Mouse (Mus musculus): ENCODE results near the gene Gm45713.
A peak's percentile ranks its signal among the peaks of the same experiment; 100 is the strongest.
"Not testable (repeated sequence)": the region's sequence is repeated elsewhere in the genome, so short reads cannot be mapped to it uniquely, and the experiment has no call there.

Gene Gm45713

DNA sequence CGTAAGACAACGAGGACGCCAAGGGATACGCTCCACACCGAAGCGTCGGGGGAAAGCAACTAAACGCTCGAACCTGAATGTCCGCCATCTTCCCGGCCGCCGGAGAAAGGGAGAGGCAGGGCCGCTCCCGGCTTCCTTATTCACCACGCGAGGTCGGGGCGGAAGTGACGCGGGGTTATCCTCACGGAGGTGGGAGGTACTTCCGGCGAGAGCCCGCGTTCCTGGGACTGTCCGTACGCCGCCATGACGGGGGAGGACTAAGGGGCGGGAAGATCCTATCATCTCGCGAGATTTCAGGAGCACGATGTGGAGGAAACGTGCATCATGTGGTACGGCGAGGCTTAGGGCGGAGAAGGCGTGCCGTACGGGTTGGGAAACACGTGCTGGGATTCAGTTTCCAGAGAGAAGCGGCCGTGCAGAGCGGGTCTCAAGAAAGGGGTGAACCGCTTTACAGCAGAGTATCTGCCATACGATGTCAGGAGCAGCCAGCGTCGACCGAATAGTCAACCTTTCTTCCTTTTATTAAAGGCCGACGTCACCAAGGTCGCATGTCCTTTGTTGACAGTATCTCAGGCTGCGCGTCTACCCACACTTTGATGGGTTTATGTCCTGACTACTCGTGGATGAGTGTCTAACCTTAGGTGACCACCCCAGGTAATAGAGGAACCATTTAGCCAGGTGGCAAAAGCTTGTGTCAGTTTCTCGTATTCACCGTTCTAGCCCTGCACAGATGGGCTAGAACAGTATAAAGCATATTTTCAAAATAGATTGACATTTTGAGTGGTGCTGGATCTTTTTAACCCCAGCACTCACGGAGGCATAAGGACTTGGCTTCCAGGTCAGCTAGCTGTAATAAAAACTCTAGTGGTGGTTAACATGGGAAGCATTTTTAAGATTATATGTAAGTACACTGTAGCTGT, 11.5 kb downstream of the Gm45713 start, which contains the start of gene Rps11:
Gene Rps11, minus strand, starts transcription at position 216 of the 920 bp plus-strand sequence.
- peak; percentile 97 to 98 for DNase-seq (ENCODE audit: low spot score in 2 of 2)

DNA sequence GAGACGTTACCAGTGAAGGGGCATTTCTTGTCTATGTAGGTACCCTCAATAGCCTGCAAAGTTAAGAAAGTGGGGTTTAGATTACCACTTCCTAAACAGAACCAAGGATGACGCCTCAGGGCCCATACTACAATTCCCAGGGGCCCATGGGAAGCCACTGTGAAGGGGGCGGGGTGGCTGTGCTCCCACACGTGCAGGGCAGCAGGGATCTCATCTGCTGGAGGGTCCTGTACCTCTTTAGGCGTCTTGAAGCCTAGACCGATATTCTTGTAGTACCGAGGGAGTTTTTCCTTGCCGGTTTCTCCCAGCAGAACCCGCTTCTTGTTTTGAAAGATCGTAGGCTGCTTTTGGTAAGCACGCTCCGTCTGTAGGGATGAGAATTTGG, 12.9 kb downstream of the Gm45713 start:
- DNase-seq (ENCODE audit: low spot score in 2 of 2), result no peak

DNA sequence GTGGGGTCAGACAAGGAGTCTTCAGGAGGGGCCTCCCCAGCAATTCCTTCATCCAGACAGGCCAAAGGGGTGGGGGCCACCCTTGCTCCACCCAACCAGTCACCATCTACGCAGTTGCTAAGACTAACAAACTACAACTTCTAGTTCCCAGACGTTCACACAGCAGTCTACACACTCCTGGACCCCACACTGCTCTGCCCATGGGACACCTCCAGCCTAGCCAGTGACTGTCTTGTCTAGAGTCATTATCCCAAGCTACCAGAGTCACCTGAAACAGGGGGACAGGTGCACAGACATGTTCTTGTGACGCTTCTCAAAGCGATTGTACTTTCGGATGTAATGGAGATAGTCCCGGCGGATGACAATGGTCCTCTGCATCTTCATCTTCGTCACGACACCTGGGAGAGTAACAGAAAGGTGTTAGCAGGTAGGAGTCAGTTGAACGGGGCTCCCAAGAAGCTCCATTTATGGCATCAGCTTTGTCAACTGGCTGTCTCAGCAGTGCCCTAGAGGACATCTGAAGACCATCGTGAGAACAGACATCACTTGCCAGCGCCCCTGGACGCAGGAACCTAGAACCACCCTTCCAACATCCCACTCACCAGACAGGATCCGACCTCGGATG, 13.4 kb downstream of the Gm45713 start:
- DNase-seq (ENCODE audit: low spot score in 2 of 2), result no peak

DNA sequence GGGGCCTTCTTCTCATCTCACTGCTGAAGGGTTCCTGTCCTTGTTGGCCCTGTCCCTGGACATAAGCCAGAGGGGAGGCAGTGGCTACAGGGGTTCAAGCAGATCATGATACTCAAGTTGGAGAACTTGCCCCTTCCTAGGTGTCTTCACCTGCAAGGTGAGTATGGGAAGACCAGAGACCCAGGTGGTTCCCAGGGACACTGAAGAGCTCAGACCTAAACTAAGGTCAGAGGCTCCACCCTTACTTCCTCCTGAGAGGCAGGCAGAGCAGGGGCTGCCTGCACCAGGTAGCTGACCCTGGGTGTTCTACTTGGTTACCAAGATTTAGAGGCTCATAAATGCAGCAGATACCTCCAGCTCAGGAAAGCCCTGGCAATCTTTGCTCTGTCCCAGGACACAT, 14.1 kb downstream of the Gm45713 start:
- DNase-seq (ENCODE audit: low spot score in 2 of 2), result no peak

DNA sequence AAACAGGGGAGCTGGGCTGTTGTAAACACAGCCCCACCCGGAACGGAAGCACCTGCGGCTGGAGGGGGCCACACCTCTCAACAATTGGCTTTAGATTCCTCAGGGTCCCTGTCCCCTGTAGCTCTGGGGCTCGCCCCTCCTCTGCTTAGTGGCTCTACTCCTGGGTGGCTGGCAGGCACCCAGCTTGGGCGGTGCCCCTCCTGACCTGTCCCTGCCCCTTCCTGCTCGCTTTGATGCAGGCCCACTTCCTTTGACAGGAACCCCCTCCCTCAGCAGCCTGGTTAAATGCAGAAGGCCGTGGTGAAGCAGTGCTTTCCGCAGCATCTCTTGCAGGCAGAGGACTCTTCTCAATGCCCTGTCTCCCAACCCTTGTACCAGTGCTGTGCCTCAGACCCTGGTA, 14.6 kb downstream of the Gm45713 start:
- DNase-seq (ENCODE audit: low spot score in 2 of 2), result peak; percentile 60 to 75

DNA sequence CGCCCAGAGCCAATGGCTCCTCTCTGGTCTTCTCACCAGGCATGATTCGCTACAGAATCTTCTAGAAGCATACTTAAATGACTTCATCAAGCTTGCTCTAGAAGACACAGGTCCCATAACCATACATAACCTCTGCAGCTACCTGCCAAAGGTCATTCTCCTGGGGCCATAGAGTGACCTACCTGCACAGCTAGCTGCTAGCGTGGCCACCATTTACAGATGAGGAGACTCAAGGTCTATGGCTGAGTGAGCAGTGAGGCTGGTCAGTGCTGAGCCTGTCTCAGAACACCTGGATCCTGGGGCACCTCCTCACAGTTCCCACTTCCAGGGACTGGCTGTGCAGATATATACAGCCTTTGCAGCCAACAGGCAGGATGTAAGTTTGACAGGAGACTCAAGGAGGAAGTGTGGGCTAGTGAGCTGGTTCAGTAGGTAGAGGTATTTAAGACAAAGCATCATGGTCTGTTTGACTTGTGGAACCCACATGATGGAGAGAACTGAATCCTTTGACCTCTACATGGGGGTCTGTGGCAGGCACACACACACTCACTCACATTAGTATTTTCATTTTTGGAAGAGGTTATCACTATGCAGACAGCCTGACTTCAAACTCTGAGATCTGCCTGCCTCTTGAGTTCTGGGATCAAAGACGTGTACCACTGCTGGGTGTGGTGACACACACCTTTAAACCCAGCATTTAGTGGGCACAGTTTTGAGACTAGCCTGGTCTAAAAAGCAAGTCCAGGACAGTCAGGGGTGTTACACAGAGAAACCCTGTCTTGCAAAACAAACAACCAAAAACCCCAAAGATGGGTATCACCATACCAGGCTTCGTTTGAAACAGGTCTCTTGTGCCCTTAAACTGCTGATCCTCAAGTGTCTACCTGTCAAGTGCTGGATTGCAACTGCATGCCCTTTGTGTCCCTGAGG, 16.0 kb downstream of the Gm45713 start:
- DNase-seq (ENCODE audit: low spot score in 2 of 2), result no peak

DNA sequence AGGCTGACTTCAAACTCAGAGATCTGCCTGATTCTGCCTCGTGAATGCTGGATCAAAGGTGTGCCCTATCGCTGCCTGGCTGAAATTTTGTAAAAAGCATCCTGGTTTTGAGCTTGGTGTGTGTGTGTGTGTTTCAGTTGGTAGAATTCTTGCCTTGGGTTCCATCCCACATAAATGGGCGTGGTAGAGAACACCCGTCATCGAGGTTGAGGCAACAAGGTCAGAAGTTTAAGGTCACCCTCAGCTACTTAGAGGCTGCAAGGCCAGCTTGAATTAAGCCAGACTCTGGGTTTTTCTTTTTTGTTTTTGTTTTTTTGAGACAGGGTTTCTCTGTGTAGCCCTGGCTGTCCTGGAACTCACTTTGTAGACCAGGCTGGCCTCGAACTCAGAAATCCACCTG, 17.7 kb downstream of the Gm45713 start:
- DNase-seq (ENCODE audit: low spot score in 2 of 2), result no peak

DNA sequence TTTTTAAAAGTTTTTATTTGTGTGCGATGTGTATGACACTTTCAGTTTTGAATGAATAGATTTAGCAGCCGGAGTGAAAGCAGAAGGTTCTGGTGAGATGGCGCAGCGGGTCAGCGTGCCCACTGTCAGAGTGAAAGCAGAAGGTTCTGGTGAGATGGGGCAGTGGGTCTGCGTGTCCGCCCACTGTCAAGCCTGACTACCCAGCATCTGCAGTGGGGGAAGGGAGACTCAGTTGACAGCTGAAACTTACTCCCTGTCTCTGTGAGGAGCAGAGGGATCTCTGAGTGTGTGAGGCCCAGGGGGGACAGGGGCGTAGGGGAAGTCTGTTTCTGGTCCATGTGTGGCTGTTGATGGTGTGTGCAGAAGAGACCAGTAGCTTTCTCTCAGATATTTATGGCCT, 18.5 kb downstream of the Gm45713 start:
- DNase-seq (ENCODE audit: low spot score in 2 of 2), result no peak

DNA sequence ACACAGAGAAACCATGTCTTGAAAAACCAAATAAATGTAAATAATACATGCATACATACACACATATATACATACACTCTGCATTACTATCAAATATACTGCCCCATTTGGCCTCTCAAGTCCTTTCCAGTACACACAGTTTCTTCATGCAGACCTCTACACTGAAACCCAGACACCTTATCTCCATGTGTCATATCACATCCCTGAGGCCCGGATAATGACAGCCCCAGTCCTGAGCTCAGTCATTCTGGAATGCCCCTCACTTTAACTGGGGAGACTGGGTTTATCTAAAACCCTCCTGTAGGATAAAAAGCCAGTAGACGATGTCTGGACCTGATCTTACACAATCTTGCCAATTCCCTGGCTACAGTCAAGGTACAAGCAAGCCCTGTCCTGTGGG, 22.6 kb downstream of the Gm45713 start:
- no peak for DNase-seq (ENCODE audit: low spot score in 2 of 2)

DNA sequence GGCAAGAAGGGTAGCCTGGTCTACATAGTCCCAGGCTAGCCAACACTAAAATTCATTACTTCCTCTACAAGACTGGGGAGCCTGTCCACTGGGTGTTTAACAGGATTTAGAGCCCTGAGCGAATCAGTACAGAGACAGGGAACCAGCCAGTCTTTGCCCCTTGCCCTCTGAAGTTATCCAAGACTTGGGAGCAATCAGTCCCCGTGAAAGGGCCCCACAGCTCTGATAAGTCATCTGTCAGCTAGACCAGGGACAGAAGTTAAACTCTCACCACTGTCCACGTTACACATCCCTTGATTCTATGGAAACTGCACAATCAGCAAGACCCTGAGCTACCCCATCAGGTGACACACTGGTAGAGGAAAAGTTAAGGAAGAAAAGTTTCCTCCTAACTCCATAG, 23.5 kb downstream of the Gm45713 start:
- no peak for DNase-seq (ENCODE audit: low spot score in 2 of 2)

DNA sequence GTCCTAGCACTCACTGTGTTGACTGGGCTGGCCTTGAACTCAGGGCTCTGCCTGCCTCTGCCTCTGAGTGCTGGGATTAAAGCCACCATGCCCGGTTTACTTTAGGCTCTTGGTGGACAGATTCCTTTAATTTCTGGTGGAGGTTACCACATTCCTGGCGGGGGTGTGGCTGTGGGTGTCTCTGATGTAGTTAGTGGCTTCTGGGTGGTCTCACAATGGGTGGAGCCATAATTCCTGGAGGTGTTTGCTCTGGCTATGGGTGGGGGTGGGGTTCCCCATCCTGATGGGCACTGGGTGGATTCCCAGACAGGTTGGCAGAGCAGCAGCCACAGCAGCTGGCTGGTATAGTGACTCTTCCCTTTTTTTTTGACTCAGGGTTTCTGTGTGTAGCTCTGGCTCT, 24.1 kb downstream of the Gm45713 start:
- DNase-seq (ENCODE audit: low spot score in 2 of 2), result no peak

DNA sequence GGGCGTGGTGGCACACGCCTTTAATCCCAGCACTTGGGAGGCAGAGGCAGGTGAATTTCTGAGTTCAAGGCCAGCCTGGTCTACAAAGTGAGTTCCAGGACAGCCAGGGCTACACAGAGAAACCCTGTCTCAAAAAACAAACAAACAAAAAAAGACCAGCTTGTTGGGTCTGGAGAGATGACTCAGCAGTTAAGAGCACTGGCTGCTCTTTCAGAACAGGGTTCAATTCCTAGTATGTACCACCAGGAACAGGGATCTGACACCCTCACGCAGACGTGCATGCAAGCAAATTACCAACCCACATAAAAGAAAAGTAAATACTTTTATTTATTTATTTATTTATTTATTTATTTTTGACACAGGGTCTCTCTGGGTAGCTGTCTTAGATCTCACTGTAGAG, 25.9 kb downstream of the Gm45713 start:
- DNase-seq (ENCODE audit: low spot score in 2 of 2), result not testable (repeated sequence)

DNA sequence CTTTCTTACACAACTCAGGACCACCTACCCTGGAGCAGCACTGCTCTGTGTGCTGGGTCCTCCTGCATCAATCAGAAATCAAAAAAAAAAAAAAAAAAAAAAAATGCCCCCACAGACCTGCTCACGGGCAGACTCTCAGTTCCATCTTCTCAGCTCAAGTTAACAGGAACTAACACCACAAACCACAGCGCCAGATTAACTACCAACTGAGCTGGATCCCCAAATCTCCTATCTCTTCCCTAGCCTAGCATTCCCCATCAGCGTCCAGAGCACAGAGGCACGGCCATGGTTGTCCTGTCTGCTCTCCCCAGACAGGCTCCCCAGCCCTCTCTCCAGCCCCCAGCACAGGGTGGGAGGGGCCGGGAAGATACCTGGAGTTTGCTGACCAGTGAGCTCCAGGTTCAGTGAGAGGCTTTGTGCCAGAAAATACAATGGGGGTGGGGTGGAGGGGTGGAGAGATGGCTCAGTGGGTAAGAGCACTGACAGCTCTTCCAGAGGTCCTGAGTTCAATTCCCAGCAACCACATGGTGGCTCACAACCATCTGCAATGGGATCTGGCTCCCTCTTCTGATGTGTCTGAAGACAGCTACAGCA, 28.9 kb downstream of the Gm45713 start:
- DNase-seq (ENCODE audit: low spot score in 2 of 2), result no peak

DNA sequence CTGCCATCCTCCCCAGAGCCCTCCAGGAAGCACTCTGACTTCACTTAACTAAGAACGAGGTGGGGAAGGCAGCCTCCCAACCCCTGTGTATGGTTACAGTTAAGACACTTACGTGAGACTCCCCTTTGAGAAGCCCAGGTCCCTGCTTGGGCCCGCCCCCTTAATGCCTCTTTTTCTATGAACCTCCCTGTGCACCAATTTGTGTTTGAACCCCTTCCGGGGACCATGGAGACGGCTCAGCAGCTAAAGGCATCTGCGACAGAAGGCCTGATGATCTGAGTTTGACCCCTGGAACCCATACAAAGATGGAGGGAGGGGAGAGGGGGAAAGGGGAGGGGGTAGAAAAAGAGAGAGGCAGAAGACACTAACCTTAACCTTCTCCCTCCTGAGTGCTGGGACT, 29.6 kb downstream of the Gm45713 start:
- no peak for DNase-seq (ENCODE audit: low spot score in 2 of 2)

DNA sequence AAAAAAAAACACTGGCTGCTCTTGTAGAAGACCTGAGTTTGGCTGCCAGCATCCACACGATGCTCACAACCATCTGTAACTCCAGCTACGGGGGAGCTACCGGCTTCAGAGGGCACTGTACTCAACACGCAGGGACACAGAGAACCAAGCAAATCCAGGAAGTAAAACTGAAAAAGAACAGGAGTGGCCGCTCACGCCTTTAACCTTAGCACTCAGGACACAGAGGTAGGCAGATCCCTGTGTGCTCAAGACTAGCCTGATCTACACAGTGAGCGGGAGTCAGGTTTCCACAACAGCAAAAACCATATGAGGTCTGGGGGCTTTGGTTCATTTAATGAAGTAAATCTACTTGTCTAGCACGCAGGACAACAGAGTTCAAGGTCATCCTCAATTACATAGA, 30.5 kb downstream of the Gm45713 start:
- DNase-seq (ENCODE audit: low spot score in 2 of 2), result no peak

DNA sequence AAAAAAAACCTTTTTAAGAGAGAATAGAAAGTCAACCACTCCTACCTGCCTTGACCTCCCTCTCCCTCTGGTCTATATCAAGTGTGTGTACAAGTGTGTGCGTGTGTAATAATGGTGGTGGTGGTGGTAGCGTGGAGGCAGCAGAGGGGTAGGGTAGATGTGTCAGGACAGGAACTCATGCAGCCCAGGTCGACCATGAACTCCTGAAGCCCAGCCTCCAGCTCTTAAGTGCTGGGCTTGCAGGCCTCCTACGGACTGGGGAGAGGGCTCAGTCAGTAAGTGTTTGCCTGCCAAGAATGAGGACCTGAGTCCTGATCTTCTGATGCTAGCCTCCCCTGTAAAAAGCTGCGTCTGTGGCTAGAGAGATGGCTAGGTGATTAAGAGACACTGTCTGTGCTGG, 31.1 kb downstream of the Gm45713 start:
- DNase-seq (ENCODE audit: low spot score in 2 of 2), result no peak

DNA sequence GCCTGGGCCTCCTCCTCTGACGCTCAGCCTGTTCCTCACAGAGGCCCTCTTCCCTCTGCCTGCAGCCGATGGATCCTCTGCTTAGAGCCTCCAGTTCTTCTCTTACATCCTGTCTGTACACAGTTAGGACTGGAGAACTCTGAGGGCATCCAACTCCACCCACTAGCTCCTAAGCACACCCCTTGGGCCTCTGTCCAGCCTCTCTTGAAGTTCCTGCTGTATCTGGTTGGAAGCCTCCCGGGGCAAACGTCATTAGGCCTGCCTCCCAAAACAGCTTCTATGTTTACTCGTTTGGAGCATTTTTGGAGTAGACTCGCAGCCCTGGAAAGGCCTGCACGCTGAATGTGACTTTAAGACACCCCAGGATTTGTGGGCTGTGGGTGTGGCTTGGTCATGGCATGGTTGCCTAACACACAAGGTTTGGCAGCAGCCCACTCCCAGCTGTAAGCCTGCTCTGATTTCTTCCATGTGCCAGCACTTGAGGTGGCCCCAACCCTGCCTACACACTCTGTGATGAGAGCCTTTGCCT, 32.3 kb downstream of the Gm45713 start, which contains the start of gene Fcgrt:
Gene Fcgrt, minus strand, starts transcription at position 200 of the 529 bp plus-strand sequence.
- no peak for DNase-seq (ENCODE audit: low spot score in 2 of 2)

DNA sequence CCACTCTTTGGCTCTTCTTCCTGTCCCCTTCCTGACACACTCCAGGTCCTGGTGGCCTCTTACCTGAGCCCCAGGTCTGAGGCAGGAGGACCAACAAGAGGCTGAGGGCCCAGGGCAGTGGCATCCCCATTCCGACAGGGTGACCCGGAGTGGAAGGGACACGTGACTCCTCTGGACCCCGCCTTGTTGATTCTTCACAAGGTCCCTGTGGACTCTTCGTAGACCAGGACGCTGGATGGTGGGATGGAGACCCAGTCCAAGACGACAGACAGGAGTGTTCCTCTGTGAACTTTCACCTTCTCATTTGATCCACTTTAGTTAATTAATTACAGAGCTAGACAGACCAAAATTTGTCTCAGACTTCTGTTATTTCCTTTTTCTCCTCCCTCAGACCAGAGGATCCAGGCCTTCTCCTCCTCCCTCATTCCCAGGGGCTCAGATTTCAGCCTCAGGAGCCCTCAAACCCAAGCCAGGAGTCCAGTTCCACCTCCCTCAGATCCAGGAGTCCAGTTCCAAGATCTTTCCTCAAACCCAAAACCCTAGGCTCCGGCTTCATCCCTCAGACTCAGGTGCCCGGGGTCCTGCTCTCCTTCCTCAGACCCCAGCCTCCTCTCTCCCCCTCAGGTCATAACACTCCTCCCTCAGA, 33.0 kb downstream of the Gm45713 start:
- DNase-seq (ENCODE audit: low spot score in 2 of 2), result no peak

DNA sequence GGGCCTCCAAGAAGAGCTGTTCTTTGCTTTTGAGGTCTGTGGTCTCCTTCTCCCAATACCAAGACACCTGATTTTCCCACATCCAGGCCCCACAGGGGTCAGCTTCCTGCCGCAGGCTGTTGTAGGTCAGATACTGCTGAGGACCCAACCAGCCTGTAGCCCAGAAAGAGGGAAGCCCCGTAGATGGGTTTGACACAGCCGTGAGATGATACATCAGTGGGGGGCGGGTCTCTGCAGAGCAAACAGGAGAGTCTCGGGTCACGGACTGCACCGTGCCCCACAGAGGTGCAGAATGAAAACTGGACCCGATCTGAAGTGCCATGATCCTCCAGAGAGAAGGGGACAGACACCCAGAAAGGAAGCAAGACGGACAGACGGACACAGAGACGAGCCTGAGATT, 33.6 kb downstream of the Gm45713 start:
- no peak for DNase-seq (ENCODE audit: low spot score in 2 of 2)

DNA sequence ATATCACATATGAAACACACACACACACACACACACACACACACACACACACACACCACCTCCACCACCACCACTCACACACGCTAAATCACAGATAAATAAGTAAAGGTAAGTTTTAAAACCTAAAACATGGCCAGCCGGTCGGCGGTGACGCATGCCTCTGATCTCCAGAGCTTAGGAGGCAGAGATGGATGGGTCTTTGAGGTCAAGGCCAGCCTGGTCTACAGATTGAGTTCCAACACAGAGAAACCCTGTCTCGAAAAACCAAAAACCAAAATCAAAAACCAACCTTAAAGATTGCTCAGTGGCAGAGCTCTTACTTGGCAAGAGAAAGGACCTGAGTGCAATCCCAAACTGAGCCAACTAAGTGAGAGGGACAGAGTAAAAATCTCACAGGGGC, 36.0 kb downstream of the Gm45713 start:
- DNase-seq (ENCODE audit: low spot score in 2 of 2), result no peak

Measured in natural killer cell, adult 2 months (primary cell).